Mouse (Mus musculus) lung, embryonic 14.5 days (tissue): ENCODE data around the gene Rabac1. TPM values are rescaled to one million over a fixed set of nuclear protein-coding genes. Genes with fewer than 3 reads are reported as not detected.

Experiments
- ATAC-seq: fragments of 200-750 bp; cut with Nextera tagmentation; 2 replicates; pipeline ENCODE4 v1.8.0; 2017; ENCODE audit warnings: mild to moderate bottlenecking, moderate TSS enrichment, moderate library complexity; ENCODE audit not compliant: insufficient read depth
- DNase-seq: peaks from one replicate; pipeline ENCODE4 v3.0.0-alpha.2; 2015
- H3K27ac ChIP-seq: fragments of 300-500 bp; sonication (generic); 2 replicates; pipeline ENCODE4 v1.5.1; 2014; ENCODE audit warnings: low read depth, mild to moderate bottlenecking, moderate library complexity
- H3K27me3 ChIP-seq: fragments of 300-500 bp; sonication (generic); 2 replicates; pipeline ENCODE4 v1.6.1; 2014; ENCODE audit warnings: low read length, control low read depth; ENCODE audit not compliant: insufficient read depth
- H3K36me3 ChIP-seq: fragments of 300-500 bp; sonication (generic); 2 replicates; pipeline ENCODE4 v1.6.1; 2014; ENCODE audit warnings: control low read depth; ENCODE audit not compliant: insufficient read depth
- H3K4me1 ChIP-seq: fragments of 300-500 bp; sonication (generic); 2 replicates; pipeline ENCODE4 v1.6.1; 2014; ENCODE audit warnings: antibody characterized with exemption, control low read depth; ENCODE audit not compliant: insufficient read depth
- H3K4me2 ChIP-seq: fragments of 300-500 bp; sonication (generic); 2 replicates; pipeline ENCODE4 v1.6.1; 2014; ENCODE audit warnings: mild to moderate bottlenecking
- H3K4me3 ChIP-seq: fragments of 300-500 bp; sonication (generic); 2 replicates; pipeline ENCODE4 v1.5.1; 2014; ENCODE audit warnings: low read depth, low read length
- H3K9ac ChIP-seq: fragments of 300-500 bp; sonication (generic); 2 replicates; pipeline ENCODE4 v1.6.1; 2014
- H3K9me3 ChIP-seq: fragments of 300-500 bp; sonication (generic); 2 replicates; pipeline ENCODE4 v1.6.1; 2016; ENCODE audit warnings: low read depth, low read length, control low read depth
- CTCF ChIP-seq: IDR thresholded peaks from 2 replicates; pipeline ENCODE4 v1.5.1; 2016; ENCODE audit warnings: antibody characterized with exemption, low read depth
- WGBS: fragments of 180-500 bp; shearing (Covaris S2); extraction: QIAGEN DNeasy Blood & Tissue Kit; methylation state at CpG from one replicate; pipeline ENCODE4 v1.1.7; 2014; 5-methylcytosine and 5-hydroxymethylcytosine counted together
- polyA plus RNA-seq: library from polyadenylated mRNA; unstranded; fragments of >200 nt; fragmentation: Nextera tagmentation; extraction: Ambion mirVana; gene quantifications from 2 replicates; pipeline ENCODE4 v1.2.1, GENCODE M21; 2014

Rabac1 gene
- polyA plus RNA-seq, 1 experiment from 2014 or later: 130 TPM

DNA sequence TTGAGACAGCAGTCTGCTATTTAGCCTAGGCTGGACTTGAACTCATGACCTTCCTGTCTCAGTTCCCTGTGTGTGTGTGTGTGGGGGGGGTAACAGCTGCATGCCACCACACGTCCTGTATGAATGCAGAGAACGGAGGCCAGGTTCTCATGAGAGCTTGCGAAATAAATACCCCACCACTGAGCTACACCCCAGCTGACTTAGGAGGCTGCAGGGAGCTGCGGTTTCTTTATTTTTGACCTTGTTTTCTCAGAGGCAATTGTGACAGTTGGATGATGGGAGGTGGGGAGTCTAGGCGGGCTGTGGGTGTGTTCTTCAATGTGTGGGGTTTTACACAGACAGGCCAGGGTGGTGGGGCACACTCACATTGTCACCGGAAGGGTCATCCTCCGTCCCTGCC, 27.7 kb upstream of the Rabac1 start:
- Histone ChIP-seq H3K4me3 (no peak overlapping the region), H3K9me3 (no peaks in the 10 kb centered on the region), H3K27me3 (peaks cover 20% of the 10 kb centered on the region), H3K4me1 (no peaks in the 10 kb centered on the region), H3K36me3 (no peaks in the 10 kb centered on the region), H3K9ac (no peak overlapping the region), H3K27ac (no peak overlapping the region), H3K4me2 (no peak overlapping the region)
- no peak for ATAC-seq
- WGBS: 64% methylated on average over 7 of the region's 7 CpGs
- TF ChIP-seq CTCF: no peak
- no peak for DNase-seq

GRCm38 (mm10) chr7:24993081-24993480, 20.5 kb upstream of the Rabac1 start:
- Histone ChIP-seq H3K4me1 (no peaks in the 10 kb centered on the region), H3K4me3 (no peak overlapping the region), H3K9ac (no peak overlapping the region), H3K27me3 (no peaks in the 10 kb centered on the region), H3K27ac (no peak overlapping the region), H3K9me3 (no peaks in the 10 kb centered on the region), H3K4me2 (no peak overlapping the region), H3K36me3 (no peaks in the 10 kb centered on the region)
- WGBS: 68% methylated on average over 6 of the region's 6 CpGs
- TF ChIP-seq CTCF: no peak
- no peak for ATAC-seq
- no peak for DNase-seq

DNA sequence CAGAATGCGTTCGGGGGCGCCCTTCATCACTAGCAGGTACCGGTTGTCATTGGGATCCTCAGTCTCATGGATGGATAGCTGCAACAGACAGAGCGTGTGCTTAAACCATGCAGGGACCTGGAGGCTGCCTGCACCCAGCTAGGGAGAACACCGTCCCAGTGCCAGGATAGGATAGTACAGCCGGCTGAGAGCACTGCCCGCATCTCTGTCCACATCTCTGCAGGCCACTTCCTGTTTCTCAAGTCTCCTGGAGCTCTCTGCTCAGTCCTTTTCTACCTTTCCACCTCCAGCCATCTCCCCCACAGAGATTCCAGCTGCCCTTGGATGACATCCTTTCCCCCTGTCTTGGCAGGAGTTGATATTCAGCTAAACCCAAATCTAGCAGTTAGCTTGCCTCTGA, 17.9 kb upstream of the Rabac1 start:
- H3K27me3 ChIP-seq: no peaks in the 10 kb centered on the region
- no peak overlapping the region for H3K4me3 ChIP-seq
- no peaks in the 10 kb centered on the region for H3K36me3 ChIP-seq
- no peak for TF ChIP-seq CTCF
- ATAC-seq (no peak), DNase-seq (no peak)
- H3K4me2 ChIP-seq: no peak overlapping the region
- no peaks in the 10 kb centered on the region for H3K4me1 ChIP-seq
- H3K9ac ChIP-seq: no peak overlapping the region
- WGBS: 79% methylated on average over 8 of the region's 8 CpGs
- H3K27ac ChIP-seq: no peak overlapping the region
- H3K9me3 ChIP-seq: no peaks in the 10 kb centered on the region

DNA sequence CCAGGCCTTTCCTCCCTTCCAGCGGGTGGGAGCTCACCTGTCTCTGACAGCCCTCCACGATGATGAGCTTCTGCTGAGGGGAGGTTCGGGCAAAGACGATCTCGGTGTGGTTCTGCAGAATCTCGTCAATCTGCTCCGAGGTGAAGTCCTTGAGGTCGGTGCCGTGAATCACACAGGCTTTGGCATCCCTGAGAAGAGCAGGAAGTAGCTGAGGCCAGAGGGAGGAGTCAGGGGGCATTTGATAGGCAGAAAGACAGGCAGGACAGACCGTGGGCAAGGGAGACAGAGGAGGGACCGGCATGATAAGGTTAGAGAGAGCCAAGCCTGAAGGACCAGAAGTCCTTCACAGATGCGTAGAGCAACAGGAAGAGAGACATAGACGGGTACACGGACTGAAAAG, 15.4 kb upstream of the Rabac1 start:
- DNase-seq (no peak), ATAC-seq (no peak)
- H3K27ac ChIP-seq: no peak overlapping the region
- no peak overlapping the region for H3K4me3 ChIP-seq
- no peaks in the 10 kb centered on the region for H3K36me3 ChIP-seq
- no peaks in the 10 kb centered on the region for H3K27me3 ChIP-seq
- H3K4me1 ChIP-seq: no peaks in the 10 kb centered on the region
- WGBS: 77% methylated on average over 14 of the region's 14 CpGs
- H3K9ac ChIP-seq: no peak overlapping the region
- no peaks in the 10 kb centered on the region for H3K9me3 ChIP-seq
- no peak for TF ChIP-seq CTCF
- no peak overlapping the region for H3K4me2 ChIP-seq

DNA sequence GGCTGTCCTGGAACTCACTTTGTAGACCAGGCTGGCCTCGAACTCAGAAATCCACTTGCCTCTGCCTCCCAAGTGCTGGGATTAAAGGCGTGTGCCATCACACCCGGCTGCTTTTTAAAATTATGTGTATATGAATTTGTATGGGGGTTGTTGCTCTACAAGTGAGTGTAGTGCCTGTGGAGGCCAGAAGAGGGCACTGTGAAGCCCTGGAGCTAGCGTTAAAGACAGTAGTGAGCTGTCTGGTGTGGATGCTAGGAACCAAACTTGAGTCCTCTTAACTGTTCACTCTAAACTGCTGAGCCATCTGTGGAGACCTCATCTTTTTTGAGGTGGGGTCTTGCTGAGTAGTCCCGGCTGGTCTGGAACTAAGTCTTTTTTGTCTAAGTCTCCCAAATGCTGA, 13.2 kb upstream of the Rabac1 start:
- Histone ChIP-seq H3K9me3 (no peaks in the 10 kb centered on the region), H3K4me2 (no peak overlapping the region), H3K27me3 (no peaks in the 10 kb centered on the region), H3K9ac (no peak overlapping the region), H3K36me3 (no peaks in the 10 kb centered on the region), H3K4me3 (no peak overlapping the region), H3K4me1 (no peaks in the 10 kb centered on the region), H3K27ac (no peak overlapping the region)
- DNase-seq (no peak), ATAC-seq (no peak)
- 60% methylated on average over 5 of the region's 5 CpGs for WGBS
- TF ChIP-seq CTCF: no peak

DNA sequence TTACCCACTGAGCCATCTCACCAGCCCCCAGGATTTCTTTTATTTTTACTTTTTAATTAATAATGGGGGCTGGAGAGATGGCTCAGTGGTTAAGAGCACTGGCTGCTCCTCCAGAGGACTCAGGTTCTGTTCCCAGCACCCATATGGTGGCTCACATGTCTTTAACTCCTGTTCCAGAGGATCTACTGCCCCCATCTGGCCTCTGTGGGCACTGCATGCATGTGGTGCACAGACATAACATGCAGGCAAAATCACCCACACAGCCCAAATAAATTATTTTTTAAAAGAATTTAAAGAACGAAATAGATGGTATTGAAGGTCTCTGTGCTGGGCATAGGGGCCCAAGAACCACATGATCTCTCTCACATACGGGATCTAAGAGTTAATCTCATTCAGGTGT, 11.8 kb upstream of the Rabac1 start:
- H3K4me1 ChIP-seq: no peaks in the 10 kb centered on the region
- H3K9ac ChIP-seq: no peak overlapping the region
- no peak overlapping the region for H3K27ac ChIP-seq
- no peaks in the 10 kb centered on the region for H3K27me3 ChIP-seq
- DNase-seq (no peak), ATAC-seq (no peak)
- no peak for TF ChIP-seq CTCF
- no peaks in the 10 kb centered on the region for H3K36me3 ChIP-seq
- no peaks in the 10 kb centered on the region for H3K9me3 ChIP-seq
- WGBS: 79% methylated on average over 2 of the region's 2 CpGs
- no peak overlapping the region for H3K4me2 ChIP-seq
- H3K4me3 ChIP-seq: no peak overlapping the region

DNA sequence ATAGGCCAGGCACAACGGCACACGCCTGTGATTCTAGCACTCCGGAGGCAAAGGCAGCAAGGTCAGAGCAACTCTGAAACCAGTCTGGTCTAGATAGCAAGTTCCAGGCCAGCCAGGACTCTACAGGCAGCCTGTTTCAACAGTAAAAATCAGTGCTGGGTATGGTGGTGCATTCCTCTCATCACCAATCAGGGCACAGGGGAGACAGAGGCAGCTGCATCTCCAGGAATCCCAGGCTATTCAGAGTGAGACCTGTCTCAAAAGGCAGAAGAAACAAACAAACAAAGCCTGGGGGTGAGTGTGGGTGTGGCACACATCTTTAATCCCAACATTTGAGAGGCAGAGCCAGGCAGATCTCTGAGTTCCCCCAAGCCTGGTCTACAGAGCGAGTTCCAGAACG, 10.8 kb upstream of the Rabac1 start:
- no peak overlapping the region for H3K9ac ChIP-seq
- no peak overlapping the region for H3K4me2 ChIP-seq
- WGBS: 77% methylated on average over 5 of the region's 5 CpGs
- no peak overlapping the region for H3K4me3 ChIP-seq
- H3K27ac ChIP-seq: no peak overlapping the region
- DNase-seq: no peak
- no peaks in the 10 kb centered on the region for H3K36me3 ChIP-seq
- no peak for TF ChIP-seq CTCF
- ATAC-seq: no peak
- no peaks in the 10 kb centered on the region for H3K27me3 ChIP-seq
- no peaks in the 10 kb centered on the region for H3K9me3 ChIP-seq
- no peaks in the 10 kb centered on the region for H3K4me1 ChIP-seq

DNA sequence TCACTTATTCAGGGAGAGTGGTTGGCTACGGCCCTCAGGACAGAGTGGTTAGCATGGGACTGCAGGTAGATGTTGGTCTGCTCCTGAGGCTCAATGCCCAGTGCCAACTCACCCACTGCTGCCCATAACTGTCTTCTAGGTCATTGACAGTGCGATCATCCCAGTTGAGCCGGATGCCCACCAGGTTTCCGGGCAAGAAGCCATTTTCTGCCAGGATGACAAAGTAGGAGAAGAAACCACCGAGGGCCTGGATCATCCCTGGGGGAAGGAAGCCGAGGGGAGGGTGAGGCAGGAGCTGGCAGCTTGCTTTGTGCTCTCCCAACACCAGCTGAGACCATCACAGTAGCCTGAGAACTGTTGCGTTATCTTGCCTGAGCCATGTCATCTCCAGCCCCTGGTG, 7.9 kb upstream of the Rabac1 start:
- 75% methylated on average over 7 of the region's 7 CpGs for WGBS
- no peak for DNase-seq

More for the DNA sequence above, 7.9 kb upstream of the Rabac1 start:
- no peaks in the 10 kb centered on the region for H3K9me3 ChIP-seq
- H3K9ac ChIP-seq: no peak overlapping the region
- H3K27me3 ChIP-seq: no peaks in the 10 kb centered on the region
- H3K4me1 ChIP-seq: no peaks in the 10 kb centered on the region
- H3K36me3 ChIP-seq: no peaks in the 10 kb centered on the region
- H3K27ac ChIP-seq: no peak overlapping the region
- H3K4me3 ChIP-seq: no peak overlapping the region
- no peak overlapping the region for H3K4me2 ChIP-seq
- ATAC-seq: no peak
- TF ChIP-seq CTCF: no peak
